Mouse (Mus musculus): Measurements from ENCODE around the gene Gm4131. TPM values are rescaled to one million over a fixed set of nuclear protein-coding genes. Genes with fewer than 3 reads are reported as not detected.

Gm4131 gene
- total RNA-seq, 2 experiments from 2014 or later: not detected

- DNase-seq (ENCODE audit: low spot score in 2 of 2): peak; percentile 56 to 75
Observed at GRCm38 (mm10) chr14:62457420-62458181, 109.1 kb downstream of the Gm4131 start.

- DNase-seq (ENCODE audit: low spot score in 2 of 2): no peak
Observed at GRCm38 (mm10) chr14:62456239-62456747, 110.4 kb downstream of the Gm4131 start, which contains the start of gene Gucy1b2. Gene Gucy1b2, minus strand, starts transcription at chr14:62456289.

- DNase-seq (ENCODE audit: low spot score in 2 of 2): no peak
Observed at GRCm38 (mm10) chr14:62455570-62455879, 111.2 kb downstream of the Gm4131 start.

- no peak for DNase-seq (ENCODE audit: low spot score in 2 of 2)
Observed at GRCm38 (mm10) chr14:62454760-62455569, 111.8 kb downstream of the Gm4131 start.

GRCm38 (mm10) chr14:62454136-62454535 is 112.6 kb downstream of the Gm4131 start:
- no peak for DNase-seq (ENCODE audit: low spot score in 2 of 2)

- no peak for DNase-seq (ENCODE audit: low spot score in 2 of 2)
Observed at GRCm38 (mm10) chr14:62453276-62453675, 113.4 kb downstream of the Gm4131 start.

- DNase-seq (ENCODE audit: low spot score in 2 of 2): no peak
Observed at GRCm38 (mm10) chr14:62450706-62451105, 116.0 kb downstream of the Gm4131 start.

GRCm38 (mm10) chr14:62447214-62447548 is 119.5 kb downstream of the Gm4131 start:
- no peak for DNase-seq (ENCODE audit: low spot score in 2 of 2)

- DNase-seq (ENCODE audit: low spot score in 2 of 2): no peak
Observed at GRCm38 (mm10) chr14:62446385-62447213, 120.1 kb downstream of the Gm4131 start.

GRCm38 (mm10) chr14:62443840-62444430 is 122.8 kb downstream of the Gm4131 start:
- no peak for DNase-seq (ENCODE audit: low spot score in 2 of 2)

- no peak for DNase-seq (ENCODE audit: low spot score in 2 of 2)
Observed at GRCm38 (mm10) chr14:62442971-62443370, 123.8 kb downstream of the Gm4131 start.

GRCm38 (mm10) chr14:62440036-62440435 is 126.7 kb downstream of the Gm4131 start:
- no peak for DNase-seq (ENCODE audit: low spot score in 2 of 2)

- no peak for DNase-seq (ENCODE audit: low spot score in 2 of 2)
Observed at GRCm38 (mm10) chr14:62438236-62438635, 128.5 kb downstream of the Gm4131 start.

GRCm38 (mm10) chr14:62437806-62438205 is 128.9 kb downstream of the Gm4131 start:
- DNase-seq (ENCODE audit: low spot score in 2 of 2): no peak

GRCm38 (mm10) chr14:62425277-62425691 is 141.4 kb downstream of the Gm4131 start:
- no peak for DNase-seq (ENCODE audit: low spot score in 2 of 2)

- DNase-seq (ENCODE audit: low spot score in 2 of 2): no peak
Observed at GRCm38 (mm10) chr14:62422265-62422664, 144.5 kb downstream of the Gm4131 start.

- no peak for DNase-seq (ENCODE audit: low spot score in 2 of 2)
Observed at GRCm38 (mm10) chr14:62417501-62417900, 149.2 kb downstream of the Gm4131 start.

- DNase-seq (ENCODE audit: low spot score in 2 of 2): no peak
Observed at GRCm38 (mm10) chr14:62416742-62417134, 150.0 kb downstream of the Gm4131 start.

GRCm38 (mm10) chr14:62416007-62416741 is 150.5 kb downstream of the Gm4131 start:
- DNase-seq (ENCODE audit: low spot score in 2 of 2): no peak

Measured in adrenal gland, postnatal 4 days (tissue).